Mouse (Mus musculus) E14TG2a.4 (cell line): ENCODE results near the gene Acer3.

Experiments used
- CTCF ChIP-seq: conservative IDR thresholded peaks from 2 replicates; pipeline ENCODE4 v1.5.1; 2014; ENCODE audit warnings: low read length
- POU5F1 ChIP-seq: IDR thresholded peaks from 2 replicates; pipeline ENCODE4 v1.6.1; 2014; ENCODE audit warnings: low read length, borderline replicate concordance

DNA sequence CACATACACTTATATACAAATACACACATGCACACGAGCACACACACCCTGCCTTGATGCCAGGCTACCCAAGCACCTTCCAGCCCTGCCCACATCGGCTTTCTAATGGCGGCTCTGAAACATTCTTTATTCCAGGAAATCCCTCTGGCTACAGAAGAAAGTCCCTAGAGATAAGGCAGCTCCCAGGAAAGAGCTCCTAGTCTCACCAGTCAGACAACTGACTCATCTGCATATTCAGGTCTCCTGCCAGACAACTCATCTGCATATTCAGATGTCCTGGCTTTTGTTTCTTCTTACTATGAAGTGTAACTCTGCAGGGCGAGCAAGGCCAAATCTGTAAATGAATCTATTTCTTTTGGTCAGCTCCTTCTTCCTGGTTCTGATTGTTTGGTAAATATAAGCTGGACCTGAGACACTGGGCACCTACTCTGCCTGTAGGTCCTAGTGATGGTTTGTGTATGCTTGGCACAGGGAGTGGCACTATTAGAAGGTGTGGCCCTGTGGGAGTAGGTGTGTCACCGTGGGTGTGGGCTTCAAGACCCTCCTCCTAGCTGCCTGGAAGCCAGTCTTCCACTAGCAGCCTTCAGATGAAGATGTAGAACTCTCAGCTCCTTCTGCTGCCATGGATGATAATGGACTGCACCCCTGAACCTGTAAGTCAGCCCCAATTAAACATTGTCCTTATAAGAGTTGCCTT, 163.2 kb downstream of the Acer3 start:
- TF ChIP-seq CTCF (no peak), POU5F1 (no peak)
